Mouse (Mus musculus): ENCODE results near the gene Zfp27.

GRCm38 (mm10) chr7:29953086-29953485 is 46.7 kb upstream of the Zfp27 start:
- TF ChIP-seq GATA1 (IDR thresholded peaks at IDR 0.05; ENCODE audit: borderline replicate concordance, low read length) (no peak), FLI1 (IDR thresholded peaks at IDR 0.05; ENCODE audit: low read length) (no peak)

Measured in megakaryocyte, embryonic 14.5 days (primary cell).